Mouse (Mus musculus) liver (tissue): Measurements from ENCODE around the gene Slc25a16.
"Not testable (repeated sequence)": the region's sequence is repeated elsewhere in the genome, so short reads cannot be mapped to it uniquely, and the experiment has no call there.

Experiments
- DNase-seq: peaks from one replicate; pipeline ENCODE4 v3.0.0-alpha.2; 2020; ENCODE audit warnings: mixed read lengths

Gene Slc25a16

GRCm38 (mm10) chr10:62906336-62906735 lies 14.1 kb upstream of the Slc25a16 start:
- no peak for DNase-seq

DNA sequence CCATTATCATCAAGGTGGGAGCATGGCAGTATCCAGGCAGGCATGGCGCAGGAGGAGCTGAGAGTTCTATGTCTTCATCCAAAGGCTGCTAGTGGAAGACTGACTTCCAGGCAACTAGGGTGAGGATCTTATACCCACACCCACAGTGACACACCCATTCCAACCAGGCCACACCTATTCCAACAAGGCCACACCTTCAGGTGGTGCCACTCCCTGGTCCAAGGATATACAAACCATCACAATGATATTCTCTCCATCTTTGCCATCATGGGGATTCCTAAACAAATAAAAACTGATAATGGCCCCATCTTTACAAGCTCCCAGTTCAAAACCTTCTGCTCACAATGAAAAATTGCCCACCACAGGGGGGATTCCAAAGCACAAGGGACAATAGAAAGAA lies 11.5 kb upstream of the Slc25a16 start, which contains the start of gene Tet1:
Gene Tet1 (minus strand): TSS at position 101 of the 400 bp plus-strand sequence.
- DNase-seq: not testable (repeated sequence)

- no peak for DNase-seq
Measured at GRCm38 (mm10) chr10:62911120-62911519, 9.3 kb upstream of the Slc25a16 start.

DNA sequence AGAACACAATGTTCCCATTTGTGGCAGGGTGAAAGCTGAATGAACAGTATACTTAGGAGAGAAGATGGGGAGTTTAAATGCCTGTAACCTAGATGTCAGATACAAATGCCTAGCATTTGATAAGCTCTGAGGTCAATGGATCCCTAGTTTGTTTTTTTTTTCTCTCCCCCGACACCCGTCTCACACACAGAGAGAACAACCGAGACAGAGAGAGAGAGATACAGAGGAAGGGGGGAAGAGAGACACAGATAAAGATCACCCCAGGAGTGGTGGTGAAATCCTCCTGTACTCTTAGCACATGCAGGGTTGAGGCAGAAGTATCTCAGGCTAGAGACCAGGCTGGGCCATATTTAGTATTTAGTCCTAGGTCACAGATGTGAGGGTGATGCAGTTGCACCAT lies 1.4 kb upstream of the Slc25a16 start:
- no peak for DNase-seq

GRCm38 (mm10) chr10:62920766-62921156 lies 328 bp downstream of the Slc25a16 start:
- no peak for DNase-seq

- no peak for DNase-seq
Measured at GRCm38 (mm10) chr10:62924096-62924635, 3.7 kb downstream of the Slc25a16 start.

- DNase-seq: no peak
Measured at GRCm38 (mm10) chr10:62932381-62932780, 11.9 kb downstream of the Slc25a16 start.

GRCm38 (mm10) chr10:62944975-62945580 lies 24.6 kb downstream of the Slc25a16 start:
- DNase-seq: peak; percentile 79

DNA sequence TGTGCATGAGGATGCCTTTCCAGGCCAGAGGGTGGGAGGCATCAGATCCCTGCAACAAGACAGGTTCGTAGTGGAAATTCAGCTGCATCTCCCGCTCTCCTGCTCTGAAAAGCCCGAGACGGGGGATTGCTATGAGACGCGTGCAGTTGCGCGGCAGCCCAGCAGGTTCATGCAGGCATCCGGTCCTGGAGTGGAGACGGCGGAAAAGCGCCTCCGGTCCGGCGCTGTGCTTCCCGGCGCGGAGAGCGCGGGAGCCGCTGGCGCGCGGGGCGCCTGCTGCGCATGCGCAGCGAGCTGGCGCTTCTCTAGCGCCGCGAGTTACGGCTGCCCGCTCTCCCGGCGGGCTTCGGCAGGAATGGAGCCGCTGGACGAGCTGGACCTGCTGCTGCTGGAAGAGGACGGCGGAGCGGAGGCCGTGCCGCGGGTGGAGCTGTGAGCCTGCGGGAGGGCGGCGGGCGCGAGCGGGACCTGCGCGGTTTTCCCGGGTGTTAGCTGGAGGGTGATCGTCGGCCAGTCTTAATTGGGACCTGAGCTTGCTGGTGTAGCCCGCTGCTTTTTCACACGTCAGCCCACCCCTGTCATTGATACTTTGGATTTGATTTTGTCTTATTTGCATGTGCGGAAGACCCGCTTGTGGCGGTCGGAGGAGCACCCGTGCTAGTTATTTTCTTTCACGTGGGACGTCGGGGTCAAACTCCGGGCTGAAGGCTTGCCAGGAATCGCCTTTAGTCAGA lies 26.5 kb downstream of the Slc25a16 start, which contains the start of gene Dna2:
Gene Dna2 (plus strand): TSS at position 289 of the 734 bp plus-strand sequence.
- peak; percentile 89 for DNase-seq

DNA sequence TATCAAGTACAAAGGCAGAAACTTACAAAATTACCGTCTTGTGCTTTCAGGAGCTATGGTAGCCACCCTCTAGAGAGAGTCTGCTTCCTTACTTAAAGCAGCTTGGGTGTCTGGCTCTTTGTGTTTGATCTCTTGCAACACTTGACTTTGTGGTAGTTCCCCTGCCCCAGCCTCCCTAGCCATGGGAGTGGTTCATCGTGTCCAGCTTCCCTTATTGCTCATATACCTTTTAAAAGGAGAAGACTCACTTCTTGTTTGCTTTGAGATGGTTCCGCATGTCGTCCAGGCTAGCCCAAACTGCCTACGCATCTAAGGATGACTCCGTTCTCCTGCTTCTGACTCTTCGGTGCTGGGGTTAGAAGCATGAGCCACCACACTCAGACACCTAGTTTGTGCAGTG lies 28.1 kb downstream of the Slc25a16 start:
- DNase-seq: no peak

- DNase-seq: no peak
Measured at GRCm38 (mm10) chr10:62963956-62964355, 43.5 kb downstream of the Slc25a16 start.

- peak; percentile 17 for DNase-seq
Measured at GRCm38 (mm10) chr10:62965796-62966195, 45.4 kb downstream of the Slc25a16 start.

DNA sequence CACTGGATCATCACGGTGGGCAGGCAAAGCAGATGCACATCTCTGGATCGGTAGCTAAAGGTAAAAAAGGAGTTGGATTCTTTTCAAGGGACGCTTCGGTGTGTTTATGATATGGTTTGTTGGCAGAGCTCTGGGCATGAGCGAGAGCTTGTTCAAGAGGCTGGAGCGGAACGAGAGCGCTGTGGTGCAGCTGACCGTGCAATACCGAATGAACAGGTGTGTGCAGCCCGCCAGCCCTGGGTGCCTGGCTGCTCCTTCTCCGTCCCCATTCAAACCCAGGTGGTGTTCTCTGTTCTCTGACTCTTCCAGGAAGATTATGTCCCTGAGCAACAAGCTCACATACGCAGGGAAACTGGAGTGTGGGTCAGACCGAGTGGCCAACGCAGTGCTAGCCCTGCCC lies 45.9 kb downstream of the Slc25a16 start:
- no peak for DNase-seq

- DNase-seq: peak; percentile 23
Measured at GRCm38 (mm10) chr10:62971821-62972220, 51.4 kb downstream of the Slc25a16 start.

GRCm38 (mm10) chr10:62979667-62980038 lies 59.2 kb downstream of the Slc25a16 start:
- DNase-seq: no peak

GRCm38 (mm10) chr10:62980039-62980954 lies 59.9 kb downstream of the Slc25a16 start, which contains the start of gene Rufy2:
Rufy2 (plus strand) TSS chr10:62980223.
- DNase-seq: peak; percentile 80

- no peak for DNase-seq
Measured at GRCm38 (mm10) chr10:62984072-62984471, 63.6 kb downstream of the Slc25a16 start.

DNA sequence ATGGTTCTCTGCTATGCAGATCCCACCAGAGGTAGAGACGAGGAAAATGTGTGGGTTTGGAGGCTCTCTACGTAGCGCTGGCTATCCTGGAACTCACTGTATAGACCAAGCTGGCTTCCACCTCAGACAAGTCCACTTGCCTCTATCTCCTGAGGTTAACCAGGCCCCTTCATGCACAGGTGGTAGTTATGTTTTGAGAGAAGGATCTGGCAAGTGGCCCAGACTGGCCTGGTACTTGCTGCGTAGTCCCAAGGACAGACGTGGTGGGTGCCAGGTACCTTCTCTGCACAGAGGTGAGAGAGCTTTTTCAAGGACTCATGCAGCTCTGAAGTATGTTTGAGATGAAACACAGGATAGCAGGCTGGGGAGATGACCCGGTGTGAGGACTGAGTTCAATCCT lies 64.1 kb downstream of the Slc25a16 start:
- no peak for DNase-seq

GRCm38 (mm10) chr10:62987341-62987740 lies 66.9 kb downstream of the Slc25a16 start:
- peak; percentile 64 for DNase-seq

DNA sequence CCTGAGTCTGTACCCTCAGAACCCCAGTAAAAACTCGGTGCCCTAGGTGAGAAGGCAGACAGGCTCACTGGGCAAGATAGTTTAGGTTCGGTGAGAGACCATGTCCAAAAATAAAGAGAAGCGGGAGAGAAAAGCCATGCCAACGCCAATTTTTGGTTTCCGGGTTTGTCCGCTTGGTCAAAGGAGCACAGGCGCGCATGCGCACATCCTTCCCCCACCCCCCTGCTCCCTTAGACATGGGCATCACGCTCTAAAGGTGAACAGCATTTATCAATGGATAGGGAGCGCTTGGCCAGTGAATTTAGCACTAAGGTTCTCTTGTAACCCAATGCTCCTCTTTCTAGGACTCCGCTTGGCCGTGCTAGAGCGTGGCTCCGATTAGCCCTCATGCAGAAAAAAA lies 70.2 kb downstream of the Slc25a16 start:
- DNase-seq: no peak

- DNase-seq: no peak
Measured at GRCm38 (mm10) chr10:62993991-62994390, 73.6 kb downstream of the Slc25a16 start.
